Mouse (Mus musculus): Measurements from ENCODE around the gene Nanog.
"Not testable (repeated sequence)": the region's sequence is repeated elsewhere in the genome, so short reads cannot be mapped to it uniquely, and the experiment has no call there.

Gene Nanog

GRCm38 (mm10) chr6:122702480-122703124 lies 4.7 kb upstream of the Nanog start:
- DNase-seq (ENCODE audit: low read depth, low spot score), result peak; percentile 10

GRCm38 (mm10) chr6:122703251-122703650 lies 4.0 kb upstream of the Nanog start:
- no peak for DNase-seq (ENCODE audit: low read depth, low spot score)

GRCm38 (mm10) chr6:122703706-122704105 lies 3.6 kb upstream of the Nanog start:
- DNase-seq (ENCODE audit: low read depth, low spot score), result no peak

GRCm38 (mm10) chr6:122706337-122706840 lies 900 bp upstream of the Nanog start:
- no peak for DNase-seq (ENCODE audit: low read depth, low spot score)

- DNase-seq (ENCODE audit: low read depth, low spot score), result no peak
These were observed 1.5 kb downstream of the Nanog start for GRCm38 (mm10) chr6:122708826-122709225.

GRCm38 (mm10) chr6:122711455-122711854 lies 4.2 kb downstream of the Nanog start:
- no peak for DNase-seq (ENCODE audit: low read depth, low spot score)

- DNase-seq (ENCODE audit: low read depth, low spot score), result not testable (repeated sequence)
These were observed 5.8 kb downstream of the Nanog start for GRCm38 (mm10) chr6:122713116-122713515.

- DNase-seq (ENCODE audit: low read depth, low spot score), result no peak
These were observed 7.5 kb downstream of the Nanog start for GRCm38 (mm10) chr6:122714707-122715365.

GRCm38 (mm10) chr6:122715886-122716285 lies 8.6 kb downstream of the Nanog start:
- no peak for DNase-seq (ENCODE audit: low read depth, low spot score)

GRCm38 (mm10) chr6:122718224-122718623 lies 10.9 kb downstream of the Nanog start:
- not testable (repeated sequence) for DNase-seq (ENCODE audit: low read depth, low spot score)

GRCm38 (mm10) chr6:122719942-122720341 lies 12.7 kb downstream of the Nanog start:
- peak; percentile 24 for DNase-seq (ENCODE audit: low read depth, low spot score)

- DNase-seq (ENCODE audit: low read depth, low spot score), result peak; percentile 42
These were observed 32.7 kb downstream of the Nanog start for GRCm38 (mm10) chr6:122739952-122740351.

- DNase-seq (ENCODE audit: low read depth, low spot score), result no peak
These were observed 34.4 kb downstream of the Nanog start for GRCm38 (mm10) chr6:122741460-122742227.

GRCm38 (mm10) chr6:122742228-122742899 lies 35.1 kb downstream of the Nanog start:
- DNase-seq (ENCODE audit: low read depth, low spot score), result peak; percentile 23

GRCm38 (mm10) chr6:122743353-122743752 lies 36.1 kb downstream of the Nanog start:
- no peak for DNase-seq (ENCODE audit: low read depth, low spot score)

GRCm38 (mm10) chr6:122744505-122745249 lies 37.4 kb downstream of the Nanog start:
- no peak for DNase-seq (ENCODE audit: low read depth, low spot score)

- DNase-seq (ENCODE audit: low read depth, low spot score), result no peak
These were observed 43.3 kb downstream of the Nanog start for GRCm38 (mm10) chr6:122750579-122750978.

- DNase-seq (ENCODE audit: low read depth, low spot score), result no peak
These were observed 48.6 kb downstream of the Nanog start for GRCm38 (mm10) chr6:122755913-122756312.

- DNase-seq (ENCODE audit: low read depth, low spot score), result no peak
These were observed 51.4 kb downstream of the Nanog start for GRCm38 (mm10) chr6:122758732-122759131.

GRCm38 (mm10) chr6:122761011-122761599 lies 53.8 kb downstream of the Nanog start:
- DNase-seq (ENCODE audit: low read depth, low spot score), result peak; percentile 32

GRCm38 (mm10) chr6:122761901-122762300 lies 54.6 kb downstream of the Nanog start:
- DNase-seq (ENCODE audit: low read depth, low spot score), result no peak

All from skeletal muscle tissue, adult 2 months (tissue).